Mouse (Mus musculus) embryonic facial prominence, embryonic 10.5 days (tissue): Measurements from ENCODE around the gene Sema5a. TPM values are rescaled to one million over a fixed set of nuclear protein-coding genes. Genes with fewer than 3 reads are reported as not detected.

Experiments used
- DNase-seq: peaks from one replicate; pipeline ENCODE4 v3.0.0-alpha.2; 2017; ENCODE audit warnings: low spot score
- H3K27ac ChIP-seq: fragments of 300-500 bp; sonication (generic); replicated peaks from 2 replicates; pipeline ENCODE4 v1.5.1; 2016; ENCODE audit warnings: mild to moderate bottlenecking
- H3K27me3 ChIP-seq: fragments of 300-500 bp; sonication (generic); replicated peaks from 2 replicates; pipeline ENCODE4 v1.6.1; 2016; ENCODE audit warnings: low read depth, mild to moderate bottlenecking; ENCODE audit not compliant: poor library complexity, severe bottlenecking
- H3K36me3 ChIP-seq: fragments of 300-500 bp; sonication (generic); replicated peaks from 2 replicates; pipeline ENCODE4 v1.6.1; 2016; ENCODE audit warnings: mild to moderate bottlenecking, moderate library complexity
- H3K4me1 ChIP-seq: fragments of 300-500 bp; sonication (generic); 2 replicates; pipeline ENCODE4 v1.6.1; 2016
- H3K4me3 ChIP-seq: fragments of 300-500 bp; sonication (generic); 2 replicates; pipeline ENCODE4 v1.5.1; 2016; ENCODE audit warnings: mild to moderate bottlenecking, moderate library complexity
- H3K9me3 ChIP-seq: fragments of 300-500 bp; sonication (generic); 2 replicates; pipeline ENCODE4 v1.6.1; 2016; ENCODE audit warnings: mild to moderate bottlenecking
- WGBS: fragments of 180-500 bp; shearing (Covaris S2); methylation state at CpG from one replicate; pipeline ENCODE4 v1.1.7; 2016; 5-methylcytosine and 5-hydroxymethylcytosine counted together
- polyA plus RNA-seq: library from polyadenylated mRNA; unstranded; fragments of >200 nt; fragmentation: Nextera tagmentation; extraction: Ambion mirVana; gene quantifications from 2 replicates; pipeline ENCODE4 v1.2.1, GENCODE M21; 2016

The Sema5a gene
- polyA plus RNA-seq, 1 experiment from 2014 or later = 17.3 TPM

GRCm38 (mm10) chr15:32611201-32611600 lies 366.6 kb downstream of the Sema5a start:
- no peak overlapping the region for H3K4me3 ChIP-seq
- H3K4me1 ChIP-seq = no peaks in the 10 kb centered on the region
- no peaks in the 10 kb centered on the region for H3K27me3 ChIP-seq
- 91% methylated on average over 7 of the region's 7 CpGs for WGBS
- no peaks in the 10 kb centered on the region for H3K36me3 ChIP-seq
- DNase-seq = no peak
- H3K27ac ChIP-seq = no peak overlapping the region
- no peaks in the 10 kb centered on the region for H3K9me3 ChIP-seq

- Histone ChIP-seq H3K4me1 (no peaks in the 10 kb centered on the region), H3K27ac (no peak overlapping the region), H3K4me3 (no peak overlapping the region), H3K36me3 (no peaks in the 10 kb centered on the region), H3K9me3 (no peaks in the 10 kb centered on the region), H3K27me3 (no peaks in the 10 kb centered on the region)
- 97% methylated on average over 6 of the region's 6 CpGs for WGBS
- no peak for DNase-seq
These were observed 369.1 kb downstream of the Sema5a start for GRCm38 (mm10) chr15:32613718-32614117.

- Histone ChIP-seq H3K36me3 (no peaks in the 10 kb centered on the region), H3K9me3 (no peaks in the 10 kb centered on the region), H3K27me3 (no peaks in the 10 kb centered on the region), H3K4me1 (no peaks in the 10 kb centered on the region), H3K4me3 (no peak overlapping the region), H3K27ac (no peak overlapping the region)
- DNase-seq = no peak
- 92% methylated on average over 5 of the region's 5 CpGs for WGBS
These were observed 371.2 kb downstream of the Sema5a start for GRCm38 (mm10) chr15:32615773-32616172.

GRCm38 (mm10) chr15:32619199-32619598 lies 374.6 kb downstream of the Sema5a start:
- Histone ChIP-seq H3K36me3 (no peaks in the 10 kb centered on the region), H3K4me3 (no peak overlapping the region), H3K4me1 (0 out of 2 replicates have a peak, but pooled peaks cover 3% of the 10 kb centered on the region), H3K27ac (no peak overlapping the region), H3K27me3 (no peaks in the 10 kb centered on the region), H3K9me3 (no peaks in the 10 kb centered on the region)
- DNase-seq = no peak
- 76% methylated on average over 2 of the region's 2 CpGs for WGBS

GRCm38 (mm10) chr15:32623037-32623739 lies 378.6 kb downstream of the Sema5a start:
- 0 out of 2 replicates have a peak, but pooled peaks cover 3% of the 10 kb centered on the region for H3K4me1 ChIP-seq
- WGBS = 88% methylated on average over 12 of the region's 12 CpGs
- no peak for DNase-seq

GRCm38 (mm10) chr15:32624106-32624505 lies 379.5 kb downstream of the Sema5a start:
- 0 out of 2 replicates have a peak, but pooled peaks cover 3% of the 10 kb centered on the region for H3K4me1 ChIP-seq
- H3K27ac ChIP-seq = no peak overlapping the region
- no peaks in the 10 kb centered on the region for H3K27me3 ChIP-seq
- H3K36me3 ChIP-seq = peaks cover 9% of the 10 kb centered on the region; the same call in 1 of the 2 replicates
- no peak for DNase-seq
- H3K4me3 ChIP-seq = no peak overlapping the region
- H3K9me3 ChIP-seq = no peaks in the 10 kb centered on the region
- WGBS = 75% methylated on average over 4 of the region's 4 CpGs

More at GRCm38 (mm10) chr15:32623037-32623739, 378.6 kb downstream of the Sema5a start:
- Histone ChIP-seq H3K27me3 (no peaks in the 10 kb centered on the region), H3K36me3 (peaks cover 3% of the 10 kb centered on the region; the same call in 1 of the 2 replicates), H3K27ac (no peak overlapping the region), H3K4me3 (no peak overlapping the region), H3K9me3 (no peaks in the 10 kb centered on the region)

- DNase-seq = no peak
- H3K4me3 ChIP-seq = no peak overlapping the region
- peaks cover 10% of the 10 kb centered on the region for H3K36me3 ChIP-seq
- no peak overlapping the region for H3K27ac ChIP-seq
- 0 out of 2 replicates have a peak, but pooled peaks cover 3% of the 10 kb centered on the region for H3K4me1 ChIP-seq
- H3K9me3 ChIP-seq = no peaks in the 10 kb centered on the region
- 91% methylated on average over 2 of the region's 2 CpGs for WGBS
- no peaks in the 10 kb centered on the region for H3K27me3 ChIP-seq
These were observed 381.4 kb downstream of the Sema5a start for GRCm38 (mm10) chr15:32626031-32626430.

- H3K36me3 ChIP-seq = peaks cover 6% of the 10 kb centered on the region
- H3K4me3 ChIP-seq = no peak overlapping the region
- no peak overlapping the region for H3K27ac ChIP-seq
- H3K27me3 ChIP-seq = no peaks in the 10 kb centered on the region
- WGBS = 94% methylated on average over 8 of the region's 8 CpGs
- DNase-seq = no peak
- H3K9me3 ChIP-seq = no peaks in the 10 kb centered on the region
- no peaks in the 10 kb centered on the region for H3K4me1 ChIP-seq
These were observed 389.1 kb downstream of the Sema5a start for GRCm38 (mm10) chr15:32633713-32634112.

- no peaks in the 10 kb centered on the region for H3K9me3 ChIP-seq
- no peaks in the 10 kb centered on the region for H3K4me1 ChIP-seq
- peaks cover 7% of the 10 kb centered on the region; the same call in 1 of the 2 replicates for H3K36me3 ChIP-seq
- H3K27ac ChIP-seq = no peak overlapping the region
- 90% methylated on average over 3 of the region's 3 CpGs for WGBS
- H3K27me3 ChIP-seq = no peaks in the 10 kb centered on the region
- no peak overlapping the region for H3K4me3 ChIP-seq
- no peak for DNase-seq
These were observed 393.3 kb downstream of the Sema5a start for GRCm38 (mm10) chr15:32637879-32638278.

- no peak overlapping the region for H3K4me3 ChIP-seq
- no peaks in the 10 kb centered on the region for H3K36me3 ChIP-seq
- H3K27ac ChIP-seq = no peak overlapping the region
- WGBS = 81% methylated on average over 1 of the region's 1 CpGs
- H3K9me3 ChIP-seq = no peaks in the 10 kb centered on the region
- no peaks in the 10 kb centered on the region for H3K27me3 ChIP-seq
- DNase-seq = no peak
- H3K4me1 ChIP-seq = no peaks in the 10 kb centered on the region
These were observed 402.6 kb downstream of the Sema5a start for GRCm38 (mm10) chr15:32647061-32647687.

GRCm38 (mm10) chr15:32654046-32654445 lies 409.4 kb downstream of the Sema5a start:
- WGBS = 88% methylated on average over 3 of the region's 3 CpGs
- DNase-seq = no peak
- no peaks in the 10 kb centered on the region for H3K27me3 ChIP-seq
- H3K4me3 ChIP-seq = no peak overlapping the region
- H3K4me1 ChIP-seq = no peaks in the 10 kb centered on the region
- no peak overlapping the region for H3K27ac ChIP-seq
- no peaks in the 10 kb centered on the region for H3K9me3 ChIP-seq
- no peaks in the 10 kb centered on the region for H3K36me3 ChIP-seq

- DNase-seq = no peak
- no peak overlapping the region for H3K4me3 ChIP-seq
- H3K27ac ChIP-seq = no peak overlapping the region
- H3K36me3 ChIP-seq = no peaks in the 10 kb centered on the region
- no peaks in the 10 kb centered on the region for H3K27me3 ChIP-seq
- no peaks in the 10 kb centered on the region for H3K4me1 ChIP-seq
- WGBS = 67% methylated on average over 4 of the region's 4 CpGs
- no peaks in the 10 kb centered on the region for H3K9me3 ChIP-seq
These were observed 411.4 kb downstream of the Sema5a start for GRCm38 (mm10) chr15:32656017-32656416.

GRCm38 (mm10) chr15:32676446-32676845 lies 431.8 kb downstream of the Sema5a start:
- Histone ChIP-seq H3K27ac (no peak overlapping the region), H3K4me3 (no peak overlapping the region), H3K4me1 (no peaks in the 10 kb centered on the region), H3K27me3 (no peaks in the 10 kb centered on the region), H3K36me3 (peaks cover 10% of the 10 kb centered on the region; the same call in 1 of the 2 replicates), H3K9me3 (no peaks in the 10 kb centered on the region)
- 86% methylated on average over 1 of the region's 1 CpGs for WGBS
- DNase-seq = no peak
